Comparison of ENCODE assay signal across 8 mouse cellular contexts in the genomic region with DNA sequence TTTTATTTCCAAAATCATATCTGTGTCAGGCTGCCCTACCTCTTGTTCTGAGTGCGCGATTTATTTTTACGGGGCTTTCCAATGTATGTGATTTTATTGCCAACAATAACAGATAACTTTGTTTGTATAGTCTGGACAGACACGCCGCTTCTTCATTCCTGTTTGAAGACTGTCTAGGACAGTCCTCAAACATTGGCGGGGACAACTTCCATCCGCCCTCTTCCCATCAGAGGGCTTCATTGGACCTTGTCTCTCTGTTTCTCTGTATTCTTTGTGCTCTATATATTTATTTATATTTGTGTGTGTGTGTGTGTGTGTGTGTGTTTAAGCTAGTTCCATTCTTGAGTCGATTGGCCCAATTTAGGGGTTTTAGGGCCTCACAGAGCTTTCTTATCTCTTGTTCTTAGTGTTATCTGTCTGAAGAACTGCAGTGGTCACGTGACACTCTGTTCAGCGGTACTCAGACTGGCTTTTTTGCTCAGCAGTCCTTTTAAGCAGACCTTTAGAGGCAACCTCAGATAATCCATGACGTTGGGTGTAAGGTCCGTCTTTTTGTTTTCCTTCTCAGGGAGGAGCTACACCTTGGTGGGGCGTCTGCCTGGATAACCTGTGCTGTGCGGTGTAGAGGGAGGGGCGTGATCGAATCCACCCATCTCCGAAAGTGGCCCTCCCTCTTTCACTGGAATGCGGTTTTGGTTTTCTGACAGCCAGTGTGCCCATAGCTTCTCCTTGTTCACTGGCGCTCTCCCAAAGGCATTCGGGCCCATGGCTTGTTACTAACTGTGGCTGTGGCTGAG. TPM values are rescaled to one million over a fixed set of nuclear protein-coding genes. Genes with fewer than 3 reads are reported as not detected.
DNase-seq lines count a peak whose midpoint lies in the region; ATAC-seq lines count a peak whose summit lies in the region.

No protein-coding gene starts in this region.

- no peaks in the 10 kb centered on the region for H3K27me3 ChIP-seq in forebrain, embryonic 10.5 days (ENCODE audit: poor library complexity, severe bottlenecking)
- H3K27me3 ChIP-seq in forebrain, embryonic 15.5 days, result no peaks in the 10 kb centered on the region
- H3K27me3 ChIP-seq in embryonic facial prominence, embryonic 10.5 days (replicated peaks; ENCODE audit: low read depth, poor library complexity, severe bottlenecking), result no peaks in the 10 kb centered on the region
- no peaks in the 10 kb centered on the region for H3K27me3 ChIP-seq in limb, embryonic 12.5 days
- H3K27me3 ChIP-seq in midbrain, embryonic 12.5 days, result no peaks in the 10 kb centered on the region

- DNase-seq in forebrain, embryonic 10.5 days (ENCODE audit: extremely low spot score, low spot score), result no peak
- DNase-seq in embryonic facial prominence, embryonic 10.5 days (ENCODE audit: low spot score), result peak; percentile 26
- no peak for DNase-seq in spleen, postnatal 4 days (ENCODE audit: low spot score in 2 of 2)
- no peak for DNase-seq in cerebellum, postnatal 4 days (ENCODE audit: low spot score in 2 of 2)
- DNase-seq in thymus, postnatal 4 days, result no peak

- H3K4me1 ChIP-seq in forebrain, embryonic 10.5 days, result peaks cover 5% of the 10 kb centered on the region; the same call in 1 of the 2 replicates
- no peaks in the 10 kb centered on the region for H3K4me1 ChIP-seq in forebrain, embryonic 15.5 days
- 0 out of 2 replicates have a peak, but pooled peaks cover 7% of the 10 kb centered on the region for H3K4me1 ChIP-seq in embryonic facial prominence, embryonic 10.5 days
- H3K4me1 ChIP-seq in limb, embryonic 12.5 days (replicated peaks), result no peaks in the 10 kb centered on the region
- H3K4me1 ChIP-seq in midbrain, embryonic 12.5 days, result peaks cover 9% of the 10 kb centered on the region

- no peaks in the 10 kb centered on the region for H3K36me3 ChIP-seq in forebrain, embryonic 10.5 days (replicated peaks)
- H3K36me3 ChIP-seq in forebrain, embryonic 15.5 days, result no peaks in the 10 kb centered on the region
- H3K36me3 ChIP-seq in embryonic facial prominence, embryonic 10.5 days (replicated peaks), result no peaks in the 10 kb centered on the region
- H3K36me3 ChIP-seq in limb, embryonic 12.5 days, result no peaks in the 10 kb centered on the region
- H3K36me3 ChIP-seq in midbrain, embryonic 12.5 days, result no peaks in the 10 kb centered on the region

- H3K4me3 ChIP-seq in forebrain, embryonic 10.5 days, result peak overlapping the region; percentile 34
- no peak overlapping the region for H3K4me3 ChIP-seq in forebrain, embryonic 15.5 days
- peak overlapping the region; percentile 36 for H3K4me3 ChIP-seq in embryonic facial prominence, embryonic 10.5 days
- no peak overlapping the region for H3K4me3 ChIP-seq in limb, embryonic 12.5 days (replicated peaks)
- no peak overlapping the region for H3K4me3 ChIP-seq in midbrain, embryonic 12.5 days

- no peak overlapping the region for H3K9ac ChIP-seq in forebrain, embryonic 15.5 days (replicated peaks)
- no peak overlapping the region for H3K9ac ChIP-seq in limb, embryonic 12.5 days (replicated peaks)
- H3K9ac ChIP-seq in midbrain, embryonic 12.5 days (replicated peaks), result no peak overlapping the region

- H3K9me3 ChIP-seq in forebrain, embryonic 10.5 days, result no peaks in the 10 kb centered on the region
- no peaks in the 10 kb centered on the region for H3K9me3 ChIP-seq in forebrain, embryonic 15.5 days
- no peaks in the 10 kb centered on the region for H3K9me3 ChIP-seq in embryonic facial prominence, embryonic 10.5 days
- H3K9me3 ChIP-seq in limb, embryonic 12.5 days, result no peaks in the 10 kb centered on the region
- H3K9me3 ChIP-seq in midbrain, embryonic 12.5 days, result no peaks in the 10 kb centered on the region

- ATAC-seq in forebrain, embryonic 15.5 days (replicated peaks), result no peak
- ATAC-seq in limb, embryonic 12.5 days (ENCODE audit: insufficient number of reproducible peaks, insufficient read depth, low FRiP score, low TSS enrichment, low read depth), result no peak
- no peak for ATAC-seq in midbrain, embryonic 12.5 days (ENCODE audit: low FRiP score, low read depth)

- no peak overlapping the region; the same call in 1 of the 2 replicates for H3K4me2 ChIP-seq in forebrain, embryonic 15.5 days (replicated peaks)
- peak overlapping the region; percentile 41 for H3K4me2 ChIP-seq in limb, embryonic 12.5 days
- H3K4me2 ChIP-seq in midbrain, embryonic 12.5 days (replicated peaks), result peak overlapping the region; percentile 38

- WGBS in forebrain, embryonic 10.5 days, result 46% methylated on average over 20 of the region's 20 CpGs
- WGBS in forebrain, embryonic 15.5 days, result 47% methylated on average over 20 of the region's 20 CpGs
- WGBS in embryonic facial prominence, embryonic 10.5 days, result 46% methylated on average over 20 of the region's 20 CpGs
- 43% methylated on average over 20 of the region's 20 CpGs for WGBS in limb, embryonic 12.5 days
- 53% methylated on average over 20 of the region's 20 CpGs for WGBS in midbrain, embryonic 12.5 days

- H3K27ac ChIP-seq in forebrain, embryonic 10.5 days, result no peak overlapping the region
- H3K27ac ChIP-seq in forebrain, embryonic 15.5 days (replicated peaks), result no peak overlapping the region
- H3K27ac ChIP-seq in embryonic facial prominence, embryonic 10.5 days (replicated peaks), result no peak overlapping the region
- H3K27ac ChIP-seq in limb, embryonic 12.5 days, result no peak overlapping the region
- H3K27ac ChIP-seq in midbrain, embryonic 12.5 days (replicated peaks), result no peak overlapping the region

RNA-seq across cellular contexts. Expression of gene Slco2a1, which starts 54.4 kb away (rescaled TPM):
- polyA plus RNA-seq in forebrain, embryonic 10.5 days (2016; fragmentation: Nextera tagmentation; extraction: Ambion mirVana), result 0.12 and 0.34 TPM in 2 replicates
- polyA plus RNA-seq in forebrain, embryonic 15.5 days (2015; fragmentation: Nextera tagmentation; extraction: Ambion mirVana), result 1.6 TPM in 2 replicates
- 0.69 and 1.2 TPM in 2 replicates for polyA plus RNA-seq in embryonic facial prominence, embryonic 10.5 days (2016; fragmentation: Nextera tagmentation; extraction: Ambion mirVana)
- polyA plus RNA-seq in limb, embryonic 12.5 days (2016; fragmentation: Nextera tagmentation; extraction: Ambion mirVana), result 1.0 and 1.2 TPM in 2 replicates
- polyA plus RNA-seq in midbrain, embryonic 12.5 days (2016; fragmentation: Nextera tagmentation; extraction: Ambion mirVana), result 0.56 and 0.79 TPM in 2 replicates

Comparison
In these comparisons a context has a peak if more than half of its experiments do, and no peak if none do; other contexts are left out.
1. H3K4me3 ChIP-seq: peak in forebrain, embryonic 10.5 days (single experiment) and embryonic facial prominence, embryonic 10.5 days (single experiment); none in forebrain, embryonic 15.5 days (single experiment), limb, embryonic 12.5 days (single experiment) and midbrain, embryonic 12.5 days (single experiment).